20 mouse cellular contexts compared by ENCODE assay signal in genomic region chr6:125334356-125334755, GRCm38 (mm10). TPM values are rescaled to one million over a fixed set of nuclear protein-coding genes. Genes with fewer than 3 reads are reported as not detected.
"Had no signal": no experiment of that assay in that cellular context is flagged by ENCODE, and none has a peak within 500 bp of the region (broad histone marks: within the 10 kb centered on the region; RNA-seq: fewer than 3 reads in every experiment).

No protein-coding gene starts in this region.

- H3K36me3 ChIP-seq: limb, embryonic 13.5 days; liver, embryonic 15.5 days; midbrain, embryonic 13.5 days; neural tube, embryonic 15.5 days; stomach, embryonic 15.5 days had no signal

- H3K27ac ChIP-seq: kidney, postnatal 0 days; limb, embryonic 13.5 days; liver, embryonic 15.5 days; midbrain, embryonic 13.5 days; neural tube, embryonic 15.5 days; stomach, embryonic 15.5 days had no signal

- H3K4me3 ChIP-seq: limb, embryonic 13.5 days; liver, embryonic 15.5 days; midbrain, embryonic 13.5 days; myocyte; neural tube, embryonic 15.5 days; stomach, embryonic 15.5 days had no signal

- H3K9ac ChIP-seq: limb, embryonic 13.5 days; liver, embryonic 15.5 days; midbrain, embryonic 13.5 days; neural tube, embryonic 15.5 days; stomach, embryonic 15.5 days had no signal

- DNase-seq: kidney, adult 11 months; kidney, adult 9 months; kidney, postnatal 36 days; left cerebral cortex, postnatal 4 days; lung, postnatal 4 days; right cerebral cortex, postnatal 4 days; thymus, adult 2 months; thymus, postnatal 25 days had no signal

- H3K9me3 ChIP-seq: limb, embryonic 13.5 days; liver, embryonic 15.5 days; midbrain, embryonic 13.5 days; neural tube, embryonic 15.5 days; stomach, embryonic 15.5 days had no signal

- H3K4me2 ChIP-seq: limb, embryonic 13.5 days; liver, embryonic 15.5 days; midbrain, embryonic 13.5 days; neural tube, embryonic 15.5 days; stomach, embryonic 15.5 days had no signal

- H3K27me3 ChIP-seq: limb, embryonic 13.5 days; liver, embryonic 15.5 days; neural tube, embryonic 15.5 days; stomach, embryonic 15.5 days had no signal

- ATAC-seq: midbrain, embryonic 13.5 days had no signal

RNA-seq across cellular contexts. Expression of gene Plekhg6, which starts 46.2 kb away (rescaled TPM):
- total RNA-seq: left cerebral cortex, postnatal 4 days had no signal
- polyA plus RNA-seq: spleen, adult 2 months had no signal

RNA-seq across cellular contexts. Expression of gene Tuba3a, which starts 48.5 kb away (rescaled TPM):
- total RNA-seq: layer of hippocampus, adult 18-20 months; layer of hippocampus, postnatal 10 days; left cerebral cortex, postnatal 4 days; liver, adult 2 months; midbrain, postnatal 0 days had no signal
- polyA plus RNA-seq: liver, adult 2 months; liver, embryonic 15.5 days; midbrain, postnatal 0 days; myocyte; neural tube, embryonic 15.5 days; spleen, adult 2 months had no signal
